Mouse (Mus musculus): Measurements from ENCODE around the gene Hpgd. TPM values are rescaled to one million over a fixed set of nuclear protein-coding genes. Genes with fewer than 3 reads are reported as not detected.
"Not testable (repeated sequence)": the region's sequence is repeated elsewhere in the genome, so short reads cannot be mapped to it uniquely, and the experiment has no call there.

The Hpgd gene
- 20.7 and 21.0 TPM in 2 replicates for polyA plus RNA-seq (2014; fragmentation: Nextera tagmentation; extraction: Ambion mirVana)

DNA sequence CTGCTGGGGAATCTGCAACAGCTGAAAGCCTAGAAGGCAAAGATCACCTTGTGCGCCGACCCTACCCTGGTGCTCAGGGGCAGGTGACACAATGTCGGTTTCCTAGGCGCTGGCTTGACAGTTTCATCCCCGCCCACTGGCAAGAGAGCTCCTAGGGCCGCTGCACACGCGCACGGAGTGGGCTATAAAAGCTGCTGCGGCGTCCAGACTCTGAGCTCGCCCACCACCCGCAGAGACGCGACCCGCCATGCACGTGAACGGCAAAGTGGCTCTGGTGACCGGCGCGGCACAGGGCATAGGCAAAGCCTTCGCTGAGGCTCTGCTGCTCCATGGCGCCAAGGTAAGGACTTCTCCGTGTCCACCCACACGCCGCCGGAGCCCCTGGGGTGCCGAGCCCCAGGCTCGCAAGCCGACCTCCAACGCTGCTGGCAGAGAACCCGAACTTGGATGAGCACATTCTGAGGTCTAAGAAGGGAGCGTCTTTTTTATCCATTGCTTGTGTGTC lies at the start of gene Hpgd:
Gene Hpgd (plus strand): TSS at position 213 of the 505 bp plus-strand sequence.
- ATAC-seq (ENCODE audit: insufficient number of reproducible peaks, insufficient read depth, low FRiP score, low read depth), result no peak; the same call in 1 of the 2 replicates
- Histone ChIP-seq H3K36me3 (ENCODE audit: control insufficient read depth, insufficient read depth, low read length) (no peaks in the 10 kb centered on the region), H3K9me3 (ENCODE audit: control insufficient read depth, low read length) (no peaks in the 10 kb centered on the region), H3K27me3 (ENCODE audit: control insufficient read depth, insufficient read depth, low read length) (peaks cover 15% of the 10 kb centered on the region; the same call in 1 of the 2 replicates), H3K27ac (replicated peaks in 1 of 2; ENCODE audit: control insufficient read depth in 1 of 2, insufficient read depth in 1 of 2, low read depth in 2 of 2, low read length in 2 of 2) (no peak within 1 kb of the TSS), H3K4me1 (ENCODE audit: control insufficient read depth in 2 of 2, insufficient read depth in 2 of 2, low read length in 2 of 2) (peaks cover 0 to 6% of the 10 kb centered on the region in 2 experiments; a peak in 2 of 4 replicates), H3K9ac (ENCODE audit: low read length) (peak within 1 kb of the TSS; percentile 72), H3K4me2 (ENCODE audit: low read length) (peak within 1 kb of the TSS; percentile 89), H3K4me3 (ENCODE audit: control insufficient read depth in 1 of 2, insufficient read depth in 1 of 2, low read depth in 1 of 2, low read length in 2 of 2) (peak within 1 kb of the TSS; percentile 49 to 57)
- under 1% methylated on average over 33 of the region's 33 CpGs for WGBS

DNA sequence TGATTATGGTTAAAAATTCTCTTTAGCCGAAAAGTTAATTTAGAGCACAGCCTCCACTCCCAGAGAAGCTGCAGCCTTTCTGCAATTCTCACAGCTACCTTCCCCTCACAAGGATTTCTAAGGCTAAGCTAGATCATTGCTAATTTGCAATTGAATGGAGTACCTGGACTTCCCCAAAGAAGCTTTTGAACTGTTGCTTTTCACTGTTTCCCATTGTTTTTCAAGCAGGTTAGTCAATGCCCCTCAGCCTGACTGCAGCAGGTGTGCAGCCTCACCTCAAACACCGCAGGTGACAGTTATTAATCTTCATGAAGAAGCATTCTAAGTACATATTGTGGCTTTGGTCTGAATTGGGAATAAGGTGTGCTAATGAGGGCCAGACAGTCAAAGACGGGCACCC lies 42.7 kb upstream of the Hpgd start:
- H3K4me3 ChIP-seq (ENCODE audit: control insufficient read depth in 1 of 2, insufficient read depth in 1 of 2, low read depth in 1 of 2, low read length in 2 of 2); H3K4me1 ChIP-seq (ENCODE audit: control insufficient read depth in 2 of 2, insufficient read depth in 2 of 2, low read length in 2 of 2); ATAC-seq (ENCODE audit: insufficient number of reproducible peaks, insufficient read depth, low FRiP score, low read depth); H3K27me3 ChIP-seq (ENCODE audit: control insufficient read depth, insufficient read depth, low read length); H3K9ac ChIP-seq (ENCODE audit: low read length); H3K36me3 ChIP-seq (ENCODE audit: control insufficient read depth, insufficient read depth, low read length); H3K4me2 ChIP-seq (ENCODE audit: low read length); H3K27ac ChIP-seq (replicated peaks in 1 of 2; ENCODE audit: control insufficient read depth in 1 of 2, insufficient read depth in 1 of 2, low read depth in 2 of 2, low read length in 2 of 2); H3K9me3 ChIP-seq (ENCODE audit: control insufficient read depth, low read length): not testable (repeated sequence)
- WGBS, result 61% methylated on average over 3 of the region's 3 CpGs

DNA sequence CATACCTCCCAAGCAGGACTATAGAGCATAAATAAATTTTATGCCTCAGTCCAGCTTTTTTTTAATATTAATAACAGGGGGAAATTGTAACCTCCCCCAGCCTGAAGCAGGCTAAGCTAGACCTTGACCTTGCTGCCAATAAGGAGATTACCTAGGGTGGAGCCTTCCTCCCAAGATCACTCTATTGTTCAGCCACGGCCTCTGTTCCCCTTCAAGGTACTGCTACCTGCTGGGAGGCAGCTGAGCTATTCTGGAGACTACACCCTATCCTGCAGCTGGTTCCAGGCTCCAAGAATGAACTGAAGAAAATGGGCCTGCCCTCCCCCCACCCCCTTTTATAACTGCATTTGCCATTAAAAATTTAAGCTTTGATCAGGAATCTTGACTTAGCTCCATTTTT lies 42.1 kb upstream of the Hpgd start:
- no peak overlapping the region for H3K4me3 ChIP-seq (ENCODE audit: control insufficient read depth in 1 of 2, insufficient read depth in 1 of 2, low read depth in 1 of 2, low read length in 2 of 2)
- 62% methylated on average over 1 of the region's 1 CpGs for WGBS
- no peak for ATAC-seq (ENCODE audit: insufficient number of reproducible peaks, insufficient read depth, low FRiP score, low read depth)
- H3K9ac ChIP-seq (ENCODE audit: low read length), result no peak overlapping the region
- no peak overlapping the region for H3K4me2 ChIP-seq (ENCODE audit: low read length)
- no peaks in the 10 kb centered on the region for H3K9me3 ChIP-seq (ENCODE audit: control insufficient read depth, low read length)
- H3K27ac ChIP-seq (replicated peaks in 1 of 2; ENCODE audit: control insufficient read depth in 1 of 2, insufficient read depth in 1 of 2, low read depth in 2 of 2, low read length in 2 of 2), result no peak overlapping the region
- no peaks in the 10 kb centered on the region for H3K36me3 ChIP-seq (ENCODE audit: control insufficient read depth, insufficient read depth, low read length)
- no peaks in the 10 kb centered on the region for H3K4me1 ChIP-seq (ENCODE audit: control insufficient read depth in 2 of 2, insufficient read depth in 2 of 2, low read length in 2 of 2)
- H3K27me3 ChIP-seq (ENCODE audit: control insufficient read depth, insufficient read depth, low read length), result no peaks in the 10 kb centered on the region

DNA sequence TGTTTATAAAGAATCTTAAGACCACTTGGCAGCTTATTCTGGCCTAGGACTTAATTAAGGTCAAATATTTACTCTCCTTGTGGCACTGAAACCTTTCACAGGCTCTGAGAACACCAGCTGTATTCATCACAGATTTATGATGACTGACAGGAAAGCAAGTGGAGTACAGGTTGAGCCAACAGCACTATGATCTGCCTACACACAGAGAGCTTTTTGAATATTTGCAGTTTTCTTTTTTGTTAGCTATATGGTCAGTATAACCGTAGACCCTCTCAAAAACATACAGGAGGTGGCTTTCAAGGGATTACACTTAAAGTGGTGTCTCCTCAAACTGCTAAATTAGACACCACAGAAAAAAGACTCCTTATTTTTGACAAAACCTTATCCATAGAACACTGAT lies 33.2 kb upstream of the Hpgd start:
- WGBS, result 74% methylated on average over 1 of the region's 1 CpGs
- Histone ChIP-seq H3K4me3 (ENCODE audit: control insufficient read depth in 1 of 2, insufficient read depth in 1 of 2, low read depth in 1 of 2, low read length in 2 of 2) (no peak overlapping the region), H3K4me2 (ENCODE audit: low read length) (no peak overlapping the region), H3K9ac (ENCODE audit: low read length) (no peak overlapping the region), H3K36me3 (ENCODE audit: control insufficient read depth, insufficient read depth, low read length) (no peaks in the 10 kb centered on the region), H3K27me3 (ENCODE audit: control insufficient read depth, insufficient read depth, low read length) (no peaks in the 10 kb centered on the region), H3K4me1 (ENCODE audit: control insufficient read depth in 2 of 2, insufficient read depth in 2 of 2, low read length in 2 of 2) (no peaks in the 10 kb centered on the region), H3K9me3 (ENCODE audit: control insufficient read depth, low read length) (no peaks in the 10 kb centered on the region), H3K27ac (replicated peaks in 1 of 2; ENCODE audit: control insufficient read depth in 1 of 2, insufficient read depth in 1 of 2, low read depth in 2 of 2, low read length in 2 of 2) (no peak overlapping the region)
- ATAC-seq (ENCODE audit: insufficient number of reproducible peaks, insufficient read depth, low FRiP score, low read depth), result no peak

DNA sequence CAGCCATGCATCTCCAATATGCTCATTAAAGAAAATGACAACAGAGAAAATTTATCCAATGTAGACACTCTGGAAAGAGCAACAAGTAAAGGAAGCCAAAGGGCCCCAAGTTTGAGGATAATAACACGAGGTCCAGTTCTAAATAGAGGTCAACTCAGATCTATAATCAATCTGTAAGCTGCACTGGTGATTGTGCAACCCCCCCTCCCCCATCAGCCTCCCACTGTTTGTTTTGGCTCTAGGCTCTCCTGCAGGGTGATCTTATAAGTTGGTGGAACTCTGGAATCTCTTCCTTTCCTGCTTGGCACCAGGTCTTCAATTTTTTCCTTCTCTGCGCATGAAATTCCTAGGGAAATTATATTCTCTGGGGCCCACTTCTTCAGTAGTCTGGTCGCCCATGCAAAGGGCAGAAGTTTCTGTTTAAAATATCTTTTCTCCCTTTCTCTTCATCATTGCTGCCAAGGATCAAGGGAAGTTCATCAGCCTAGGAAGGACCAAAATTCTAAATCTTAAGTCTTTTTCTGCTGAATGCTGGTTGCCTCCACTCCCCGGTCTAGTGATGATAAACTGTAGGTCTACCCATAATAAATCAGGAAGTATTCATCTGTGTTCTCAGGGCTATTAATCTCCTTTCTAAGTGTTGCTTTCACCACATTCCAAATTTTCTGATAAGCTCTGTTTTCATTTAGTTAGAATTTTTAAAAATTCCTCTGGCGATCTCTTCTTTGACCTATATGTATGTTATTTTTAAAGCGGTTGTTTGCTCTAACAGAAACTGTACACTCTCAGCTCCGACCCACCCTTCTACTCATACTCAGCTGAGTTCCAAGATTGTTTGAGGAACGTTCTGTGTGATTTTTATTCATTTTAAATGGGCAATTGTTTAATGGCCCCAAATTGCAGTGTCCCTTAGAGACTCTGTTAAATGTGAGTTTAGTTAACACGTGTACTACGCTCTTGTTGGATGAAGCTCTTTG lies 24.4 kb upstream of the Hpgd start:
- Histone ChIP-seq H3K4me1 (ENCODE audit: control insufficient read depth in 2 of 2, insufficient read depth in 2 of 2, low read length in 2 of 2) (peaks cover 0 to 9% of the 10 kb centered on the region in 2 experiments; a peak in 2 of 4 replicates), H3K27ac (replicated peaks in 1 of 2; ENCODE audit: control insufficient read depth in 1 of 2, insufficient read depth in 1 of 2, low read depth in 2 of 2, low read length in 2 of 2) (no peak overlapping the region; a peak in 1 of 4 replicates), H3K27me3 (ENCODE audit: control insufficient read depth, insufficient read depth, low read length) (no peaks in the 10 kb centered on the region), H3K4me3 (ENCODE audit: control insufficient read depth in 1 of 2, insufficient read depth in 1 of 2, low read depth in 1 of 2, low read length in 2 of 2) (no peak overlapping the region), H3K9me3 (ENCODE audit: control insufficient read depth, low read length) (no peaks in the 10 kb centered on the region), H3K9ac (ENCODE audit: low read length) (no peak overlapping the region), H3K4me2 (ENCODE audit: low read length) (no peak overlapping the region), H3K36me3 (ENCODE audit: control insufficient read depth, insufficient read depth, low read length) (no peaks in the 10 kb centered on the region)
- 0 out of 2 replicates have a peak, but pooled peaks have one; percentile 26 for ATAC-seq (ENCODE audit: insufficient number of reproducible peaks, insufficient read depth, low FRiP score, low read depth)
- 53% methylated on average over 10 of the region's 10 CpGs for WGBS

DNA sequence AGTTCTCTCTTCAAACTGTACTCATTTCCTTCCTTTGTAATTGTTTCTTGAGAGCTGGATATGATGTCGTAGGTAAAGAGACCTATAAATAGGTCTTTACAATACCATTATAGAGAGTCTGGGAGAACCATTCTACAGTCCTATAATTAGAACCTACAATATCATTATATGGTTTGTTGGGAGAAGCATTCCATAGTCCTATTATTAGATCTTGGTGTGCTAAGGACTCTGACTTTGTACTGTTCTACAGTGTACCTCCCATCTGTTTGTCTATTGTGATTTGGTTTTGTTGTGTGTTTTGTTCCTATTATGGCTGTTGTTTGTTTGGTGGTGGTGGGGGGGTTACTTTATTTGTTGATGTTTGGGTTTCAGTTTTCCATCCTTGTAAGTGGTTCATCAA lies 21.5 kb upstream of the Hpgd start:
- ATAC-seq (ENCODE audit: insufficient number of reproducible peaks, insufficient read depth, low FRiP score, low read depth), result no peak
- no peaks in the 10 kb centered on the region for H3K9me3 ChIP-seq (ENCODE audit: control insufficient read depth, low read length)
- H3K4me2 ChIP-seq (ENCODE audit: low read length), result 0 out of 2 replicates have a peak overlapping the region, but pooled peaks have one; percentile 8
- H3K27ac ChIP-seq (replicated peaks in 1 of 2; ENCODE audit: control insufficient read depth in 1 of 2, insufficient read depth in 1 of 2, low read depth in 2 of 2, low read length in 2 of 2), result peak overlapping the region in 1 of 2 experiments; percentile 41; a peak in 1 of 4 replicates
- H3K4me1 ChIP-seq (ENCODE audit: control insufficient read depth in 2 of 2, insufficient read depth in 2 of 2, low read length in 2 of 2), result peaks cover 0 to 9% of the 10 kb centered on the region in 2 experiments; a peak in 2 of 4 replicates
- WGBS, result 24% methylated on average over 1 of the region's 1 CpGs
- H3K4me3 ChIP-seq (ENCODE audit: control insufficient read depth in 1 of 2, insufficient read depth in 1 of 2, low read depth in 1 of 2, low read length in 2 of 2), result no peak overlapping the region
- H3K9ac ChIP-seq (ENCODE audit: low read length), result no peak overlapping the region
- H3K36me3 ChIP-seq (ENCODE audit: control insufficient read depth, insufficient read depth, low read length), result no peaks in the 10 kb centered on the region
- no peaks in the 10 kb centered on the region for H3K27me3 ChIP-seq (ENCODE audit: control insufficient read depth, insufficient read depth, low read length)

DNA sequence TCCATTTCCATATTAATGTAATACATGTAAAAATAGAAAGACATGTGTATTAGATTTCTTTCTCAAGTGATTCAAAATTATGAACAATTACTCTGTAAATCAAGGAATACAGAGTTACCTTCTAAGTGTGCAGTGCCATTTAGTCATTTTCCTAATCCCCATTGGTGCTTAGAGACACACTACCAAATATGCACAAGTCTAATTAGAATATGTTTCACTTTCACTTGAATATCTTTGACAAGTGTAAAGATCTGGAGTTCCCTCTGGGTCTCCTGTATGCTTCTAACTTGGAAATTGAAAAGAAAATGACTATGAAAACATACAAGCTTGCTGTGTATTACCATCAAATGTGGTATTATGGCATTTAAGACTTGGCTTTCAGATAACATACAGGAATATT lies 19.1 kb upstream of the Hpgd start:
- peaks cover 0 to 9% of the 10 kb centered on the region in 2 experiments; a peak in 2 of 4 replicates for H3K4me1 ChIP-seq (ENCODE audit: control insufficient read depth in 2 of 2, insufficient read depth in 2 of 2, low read length in 2 of 2)
- no peak overlapping the region for H3K27ac ChIP-seq (replicated peaks in 1 of 2; ENCODE audit: control insufficient read depth in 1 of 2, insufficient read depth in 1 of 2, low read depth in 2 of 2, low read length in 2 of 2)
- ATAC-seq (ENCODE audit: insufficient number of reproducible peaks, insufficient read depth, low FRiP score, low read depth), result no peak
- no peak overlapping the region for H3K4me3 ChIP-seq (ENCODE audit: control insufficient read depth in 1 of 2, insufficient read depth in 1 of 2, low read depth in 1 of 2, low read length in 2 of 2)
- H3K27me3 ChIP-seq (ENCODE audit: control insufficient read depth, insufficient read depth, low read length), result no peaks in the 10 kb centered on the region
- H3K36me3 ChIP-seq (ENCODE audit: control insufficient read depth, insufficient read depth, low read length), result no peaks in the 10 kb centered on the region
- H3K4me2 ChIP-seq (ENCODE audit: low read length), result no peak overlapping the region
- H3K9ac ChIP-seq (ENCODE audit: low read length), result no peak overlapping the region
- H3K9me3 ChIP-seq (ENCODE audit: control insufficient read depth, low read length), result no peaks in the 10 kb centered on the region
